Mouse (Mus musculus): ENCODE measurements around the gene Serpinh1.

The Serpinh1 gene

DNA sequence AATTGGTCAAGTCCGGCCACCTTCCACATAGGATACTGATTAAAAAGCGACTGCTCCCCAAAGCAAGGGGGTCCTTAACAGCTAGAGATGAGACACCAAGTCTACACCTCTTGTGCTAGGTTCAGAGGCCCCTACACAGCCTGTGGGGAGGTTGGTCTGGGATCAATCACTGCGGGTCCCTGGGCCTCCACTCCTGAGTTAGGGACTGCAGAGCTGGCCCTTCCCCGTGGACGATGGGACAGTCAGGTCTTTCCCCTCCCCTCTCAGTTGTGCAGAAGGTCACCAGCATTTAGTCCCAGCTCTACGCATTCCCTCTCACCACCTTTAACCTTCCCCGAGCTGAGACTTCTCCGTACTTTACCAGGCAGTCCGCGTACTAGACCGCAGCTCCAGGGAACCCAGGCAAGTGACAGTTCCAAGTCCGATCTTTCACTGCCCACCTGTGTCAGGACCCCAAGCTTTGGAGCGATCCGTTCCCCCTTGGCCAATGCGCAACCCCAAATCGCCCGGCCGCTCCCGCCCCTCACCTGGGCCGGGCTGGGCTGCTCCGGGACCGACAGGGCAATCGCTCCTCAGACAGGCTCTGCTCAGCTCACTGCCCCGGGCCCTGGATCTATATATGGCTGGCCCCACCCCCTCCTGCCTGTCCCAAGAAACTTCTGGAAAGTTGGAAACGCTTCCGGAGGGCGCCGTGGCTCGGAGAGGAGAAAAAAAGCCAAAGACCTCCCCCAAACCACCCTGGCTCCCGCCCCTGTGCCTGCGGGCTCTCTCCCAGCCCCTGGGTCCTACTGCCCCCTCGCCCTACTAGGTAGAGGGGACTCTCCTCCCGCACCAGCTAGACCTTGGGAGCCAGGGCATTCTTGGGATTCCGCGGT is at the start of gene Serpinh1:
TSS of gene Serpinh1 (minus strand) at position 714 of the 875 bp plus-strand sequence.
- WGBS, result 38% methylated on average over 35 of the region's 35 CpGs

DNA sequence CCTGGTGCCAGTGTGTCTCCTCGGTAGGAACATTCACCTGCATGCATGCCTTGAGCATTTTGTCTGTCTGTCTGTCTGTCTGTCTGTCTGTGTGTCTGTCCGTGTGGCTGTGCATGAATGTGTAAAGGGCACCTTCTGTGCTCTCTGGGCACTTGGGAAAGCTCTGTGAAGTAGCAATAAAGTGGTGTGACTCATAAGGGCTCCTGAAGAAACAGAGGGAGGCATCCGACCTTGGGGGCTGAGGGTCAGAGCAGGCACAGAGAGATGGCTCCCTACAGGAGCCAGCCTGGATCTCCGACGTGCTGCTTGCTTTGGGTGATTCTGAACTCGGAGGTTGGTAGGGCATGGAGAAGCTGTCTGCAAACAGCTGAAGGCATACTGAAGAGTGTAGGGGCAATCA is 49.4 kb upstream of the Serpinh1 start:
- 89% methylated on average over 6 of the region's 6 CpGs for WGBS

DNA sequence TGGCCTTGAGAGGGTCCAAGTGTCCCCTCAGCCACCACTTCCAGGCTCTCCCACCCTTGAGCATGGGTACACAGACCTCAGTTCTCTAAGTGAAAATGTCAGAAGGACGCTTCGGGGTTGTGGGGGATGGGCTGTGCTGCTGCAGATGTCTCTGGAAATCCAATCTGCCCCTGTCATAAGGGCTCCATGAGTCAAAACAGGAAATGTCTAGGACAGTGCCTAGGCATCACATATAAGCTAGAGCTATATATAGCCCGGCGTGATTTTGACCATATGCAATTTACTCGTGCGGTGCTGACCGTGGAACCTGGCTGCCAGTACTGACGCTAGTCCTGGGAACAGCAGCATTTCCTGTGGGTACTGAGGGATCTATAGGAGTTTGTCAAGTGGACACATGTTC is 48.3 kb upstream of the Serpinh1 start:
- 73% methylated on average over 8 of the region's 8 CpGs for WGBS

DNA sequence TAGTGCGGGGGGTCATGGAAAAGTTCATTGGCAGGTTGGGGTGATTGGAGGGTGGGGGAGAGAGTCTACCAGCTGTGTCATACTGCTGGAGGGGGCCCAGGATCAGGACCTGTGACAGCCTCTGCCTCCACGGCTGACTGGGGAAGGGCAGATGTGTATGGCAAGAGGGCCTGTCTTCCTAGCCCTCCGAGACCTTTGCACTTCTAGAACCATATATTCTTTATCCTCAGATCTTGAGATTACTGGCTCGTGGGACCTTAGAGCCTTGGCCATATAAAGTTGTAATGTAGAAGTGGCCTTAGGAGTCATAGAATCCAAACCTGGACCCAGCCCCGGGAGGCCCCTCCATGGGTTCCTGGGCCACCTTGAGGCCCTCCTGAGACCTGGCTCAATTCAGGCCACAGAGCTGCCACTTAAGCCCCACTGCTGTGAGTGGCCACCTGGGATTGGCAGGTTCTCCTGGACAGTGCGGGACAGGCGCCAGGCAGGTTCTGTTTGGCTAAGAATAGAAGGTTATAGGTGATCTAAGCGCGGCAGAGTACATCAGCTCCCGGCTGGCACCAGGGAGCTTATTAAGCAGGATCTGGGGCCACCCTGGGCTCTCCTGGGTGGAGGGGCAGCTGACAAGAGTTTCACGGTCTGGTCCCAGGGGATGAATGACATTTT is 44.1 kb upstream of the Serpinh1 start:
- WGBS, result 91% methylated on average over 11 of the region's 11 CpGs

DNA sequence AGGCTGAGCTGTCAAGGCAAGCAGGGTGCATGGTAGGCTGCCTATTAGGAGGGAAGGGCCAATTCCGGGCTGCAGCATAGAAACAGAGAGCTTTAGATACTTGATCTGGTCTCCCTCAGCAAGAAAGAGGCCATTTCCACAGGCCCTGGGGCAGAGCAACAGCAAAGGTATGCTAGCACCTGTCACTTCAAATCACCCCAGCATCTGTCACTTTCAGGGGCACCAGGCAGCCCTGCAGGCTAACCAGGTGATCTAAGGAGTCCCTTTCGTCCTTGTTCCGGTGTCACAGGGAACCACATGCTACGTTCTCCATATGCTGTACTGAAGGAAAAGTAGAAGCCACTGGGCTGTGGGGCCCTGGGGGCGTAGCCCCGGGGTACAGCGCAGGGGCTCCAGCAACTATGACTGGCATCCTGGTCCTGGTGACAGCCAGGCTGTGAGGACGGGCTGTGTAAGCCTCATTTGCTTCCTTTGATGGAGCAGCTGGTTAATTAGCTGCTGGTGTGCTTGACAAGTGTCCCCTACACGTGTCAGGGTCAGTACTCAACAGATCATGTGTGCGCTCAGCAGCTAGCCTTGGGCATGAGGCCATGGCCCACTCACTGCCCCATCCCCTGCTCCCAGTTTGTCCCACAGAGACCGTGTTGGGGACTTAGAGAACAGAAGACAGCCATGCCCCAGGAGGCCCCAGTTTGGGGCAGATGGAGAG is 43.0 kb upstream of the Serpinh1 start:
- WGBS, result 83% methylated on average over 11 of the region's 11 CpGs

DNA sequence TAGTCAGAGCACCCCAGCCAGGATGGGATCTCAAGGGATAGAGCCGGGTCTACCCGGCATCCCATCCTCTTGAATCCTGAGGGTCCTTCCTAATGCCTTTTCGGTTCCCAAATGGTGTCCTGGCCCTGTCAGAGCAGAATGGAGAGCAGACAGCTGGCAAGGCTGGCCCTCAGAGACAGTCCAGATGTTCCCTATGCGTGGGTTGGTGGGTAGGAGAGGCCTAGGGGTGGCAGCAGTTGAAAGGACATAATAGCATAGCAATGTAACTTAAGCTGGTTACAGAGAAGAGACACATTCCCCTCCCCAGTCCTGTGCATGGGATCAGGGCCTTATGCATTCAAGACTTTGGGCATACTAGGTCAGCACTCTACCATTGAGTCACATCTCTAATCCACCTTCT is 42.3 kb upstream of the Serpinh1 start:
- WGBS, result 78% methylated on average over 4 of the region's 4 CpGs

DNA sequence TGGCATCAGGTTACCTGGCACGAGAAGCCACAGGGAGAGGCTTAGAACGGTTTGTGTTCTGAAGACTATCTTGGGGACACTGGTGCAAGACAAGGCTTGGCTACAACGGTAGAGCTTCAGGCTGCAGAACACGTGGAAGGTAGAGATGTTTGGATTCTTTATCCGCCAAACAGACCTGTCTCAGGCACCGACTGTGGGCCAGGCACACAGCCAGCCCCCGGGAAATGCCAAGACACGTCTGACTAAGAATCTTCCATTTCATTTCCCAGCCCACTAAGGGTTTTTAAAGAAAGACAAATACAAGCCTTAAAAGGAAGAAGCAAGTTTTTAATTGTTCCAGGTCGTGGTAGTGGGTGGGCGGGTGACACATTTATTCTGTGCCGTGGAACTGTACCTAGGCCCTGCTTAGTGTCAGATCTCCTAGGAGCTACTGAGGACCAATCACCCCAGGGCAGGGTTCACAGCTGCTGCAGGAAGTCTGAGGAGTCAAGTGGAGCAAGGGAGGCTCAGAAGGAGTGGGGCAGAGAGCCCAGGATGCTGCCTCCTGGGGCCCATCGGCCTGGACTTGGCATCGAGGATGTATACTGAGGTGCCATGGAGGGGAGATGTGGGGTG is 40.8 kb upstream of the Serpinh1 start:
- WGBS, result 39% methylated on average over 13 of the region's 13 CpGs

DNA sequence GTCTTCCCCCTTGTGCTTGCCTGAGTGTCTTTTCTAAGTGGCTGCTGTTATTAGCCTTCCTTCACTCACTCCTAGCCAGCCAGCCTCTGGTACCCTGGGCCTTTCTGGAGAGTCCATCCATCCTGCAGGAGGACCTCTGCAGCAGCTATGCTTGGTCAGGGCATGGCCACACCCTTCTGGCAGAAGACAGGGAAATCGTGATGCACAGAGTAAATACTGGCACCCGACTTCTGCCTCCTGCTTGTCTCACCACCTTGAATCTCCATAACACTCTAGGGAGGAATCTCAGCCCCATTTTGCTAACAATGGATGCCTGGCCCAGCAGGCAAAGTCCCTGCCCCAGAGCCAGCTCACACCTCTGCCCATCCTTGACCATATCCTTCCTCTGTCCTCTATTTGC is 39.7 kb upstream of the Serpinh1 start:
- WGBS, result 60% methylated on average over 2 of the region's 2 CpGs

DNA sequence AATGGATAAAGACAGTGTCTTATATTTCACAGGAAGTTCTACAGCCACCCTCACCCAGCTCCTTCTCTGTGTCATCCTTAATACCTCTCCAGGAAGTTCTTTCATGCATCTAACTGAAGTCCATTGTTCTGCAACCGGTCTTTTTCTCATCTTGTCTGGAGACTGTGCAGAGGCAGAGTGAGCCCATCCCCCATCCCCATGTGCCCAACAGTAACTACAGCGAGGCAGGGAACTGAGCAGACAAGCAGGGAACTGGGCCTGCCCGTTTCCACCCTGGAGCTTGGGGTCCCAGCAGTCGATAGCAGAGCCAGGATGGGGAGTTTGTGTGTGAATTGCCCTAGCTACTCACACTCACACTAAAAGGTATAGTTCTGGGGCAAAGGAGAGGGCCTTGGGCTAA is 37.5 kb upstream of the Serpinh1 start:
- WGBS, result 53% methylated on average over 4 of the region's 4 CpGs

DNA sequence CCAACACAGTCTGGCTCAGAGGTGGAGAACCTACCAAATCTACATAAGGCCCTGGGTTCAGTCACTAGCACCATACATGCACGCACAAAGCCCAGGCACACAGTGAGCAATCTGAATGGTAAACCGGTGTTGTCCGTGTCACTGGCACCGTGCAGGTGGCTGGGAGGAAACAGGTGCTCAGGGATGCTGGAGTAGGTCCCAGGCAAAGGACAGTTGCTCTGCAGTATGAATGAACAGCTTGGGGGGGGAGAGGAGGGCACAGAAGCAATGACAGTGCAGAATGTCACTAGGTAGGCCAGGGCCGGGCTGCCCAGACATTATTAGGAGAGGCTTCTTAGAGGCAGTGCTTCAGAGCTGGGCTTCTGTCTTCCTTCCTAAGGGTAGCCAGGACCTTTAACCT is 34.3 kb upstream of the Serpinh1 start:
- WGBS, result 87% methylated on average over 5 of the region's 5 CpGs

DNA sequence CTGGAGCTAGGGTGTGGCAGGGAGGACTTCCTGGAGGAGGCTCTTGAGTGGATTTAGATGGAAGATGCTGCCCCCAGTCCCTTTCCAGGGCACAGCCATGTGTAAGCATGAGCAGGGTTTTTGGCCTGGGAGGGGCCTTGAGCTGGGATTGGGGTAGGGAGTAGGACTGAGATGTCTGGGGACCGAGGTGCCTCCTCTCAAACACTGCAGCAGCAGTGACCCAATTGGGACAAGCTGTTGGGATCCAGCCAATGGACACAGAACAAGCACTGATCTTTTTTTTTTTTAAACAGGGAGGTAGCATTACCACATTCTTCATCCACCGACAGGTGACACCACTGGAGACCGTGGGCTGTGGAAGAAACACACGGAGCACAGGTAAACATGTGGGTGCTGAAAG is 33.8 kb upstream of the Serpinh1 start:
- WGBS, result 82% methylated on average over 4 of the region's 4 CpGs

DNA sequence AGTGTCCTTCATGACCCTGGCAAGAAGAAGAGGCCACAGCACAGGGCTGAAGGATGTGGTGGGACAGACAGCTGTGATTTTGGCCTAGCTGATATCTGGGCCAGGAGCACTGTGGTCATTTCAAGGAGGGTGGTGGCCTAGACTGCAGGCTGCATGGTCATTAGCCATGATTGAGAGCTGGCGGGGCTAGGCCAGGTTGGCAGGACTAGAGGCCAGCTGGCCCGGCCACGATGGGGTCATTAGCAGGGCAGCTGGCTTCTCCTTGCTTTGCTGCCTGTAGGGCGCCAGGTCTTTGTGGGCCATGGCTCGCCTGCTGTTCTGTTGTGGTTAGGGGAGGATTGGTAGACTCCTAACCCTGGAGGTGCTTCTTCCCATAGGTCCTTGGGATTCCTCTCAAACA is 33.0 kb upstream of the Serpinh1 start:
- WGBS, result 68% methylated on average over 5 of the region's 5 CpGs

DNA sequence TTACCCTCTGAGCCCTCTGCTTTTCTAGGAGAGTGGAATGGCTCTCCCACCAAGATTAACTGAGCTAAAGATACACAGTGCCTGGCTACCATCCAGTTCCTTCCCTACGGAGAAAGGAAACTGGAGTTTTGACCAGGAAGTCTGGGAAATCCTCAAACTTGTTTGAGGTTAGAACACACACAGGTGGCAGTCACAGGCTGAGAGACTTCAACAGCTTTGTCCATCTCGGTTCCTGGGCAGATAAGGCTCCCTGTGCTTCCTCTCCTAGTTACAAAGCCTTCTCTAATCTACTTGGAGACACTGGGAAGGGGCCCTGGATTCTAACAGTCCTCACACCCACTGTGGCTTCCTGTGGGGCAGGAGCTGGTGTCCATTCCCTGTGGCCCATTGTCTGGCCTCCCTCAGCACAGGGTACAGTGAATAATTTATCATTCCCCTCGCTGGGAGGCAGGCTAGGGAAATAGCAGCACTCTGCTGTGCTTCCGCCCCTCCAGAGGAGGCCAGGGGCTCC is 31.1 kb upstream of the Serpinh1 start:
- 27% methylated on average over 4 of the region's 4 CpGs for WGBS

DNA sequence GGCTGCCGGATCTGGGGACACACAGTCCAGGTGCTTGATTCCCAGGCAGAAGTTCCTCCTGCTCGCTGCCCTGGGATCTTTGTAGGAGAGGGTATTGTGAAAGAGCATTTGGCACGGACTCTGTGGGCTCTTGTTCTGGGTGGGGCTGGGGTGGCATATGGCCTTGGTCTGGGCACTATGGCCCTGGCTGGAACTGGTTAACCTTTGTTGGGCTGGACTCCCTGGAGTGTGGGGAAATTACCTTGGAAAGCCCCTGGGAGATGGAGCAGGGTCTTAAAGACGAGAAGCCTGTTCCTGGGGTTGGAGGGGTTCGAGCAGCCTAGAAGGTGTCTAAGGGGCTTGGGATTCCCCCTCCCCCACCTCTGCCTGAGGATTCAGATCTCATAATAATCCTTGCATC is 30.2 kb upstream of the Serpinh1 start:
- whole genome bisulfite sequencing, result 50% methylated on average over 5 of the region's 5 CpGs

DNA sequence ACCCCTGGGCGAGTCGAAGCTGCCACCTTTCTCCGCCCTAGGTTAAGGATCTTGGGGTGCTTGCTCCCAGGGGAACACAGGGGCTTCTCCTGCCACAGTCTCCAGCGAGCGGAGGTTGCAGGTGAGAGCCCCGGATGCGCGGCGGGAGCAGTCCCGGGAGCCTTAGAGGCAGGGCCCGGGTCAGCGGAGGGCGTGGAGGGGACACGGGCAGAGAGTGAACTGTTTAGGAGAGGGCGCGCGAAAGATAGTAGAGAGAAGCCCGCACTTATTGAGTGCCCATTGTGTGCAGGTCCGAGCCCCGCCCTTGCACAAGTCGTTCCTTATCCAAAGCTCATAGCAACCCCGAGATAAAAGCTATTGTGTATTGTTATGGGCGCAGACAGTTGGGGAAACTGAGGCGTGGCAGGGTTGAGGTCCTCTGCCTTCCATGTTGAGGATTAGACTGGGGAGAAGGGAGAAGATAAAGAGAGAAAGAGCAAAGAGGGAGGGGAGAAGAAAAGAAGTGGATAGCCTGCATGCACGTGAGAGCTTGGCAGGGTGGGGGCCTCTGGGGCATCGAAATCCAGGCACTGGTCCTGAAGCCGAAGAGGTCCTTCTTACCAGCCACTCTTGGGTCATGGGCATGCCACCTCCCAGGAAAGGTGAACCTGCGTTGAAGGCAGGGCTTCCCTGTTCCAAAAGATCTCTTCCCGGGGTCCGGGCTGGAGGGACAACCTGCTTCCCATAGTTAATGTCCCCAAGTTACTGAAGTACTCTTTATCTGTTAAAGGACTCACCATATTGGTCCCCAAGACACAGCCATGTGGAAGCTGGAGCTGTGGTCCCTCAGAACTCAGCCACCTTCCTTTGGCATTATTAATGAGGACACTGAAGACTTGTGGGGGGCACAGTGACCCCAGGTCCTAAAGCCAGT is 29.3 kb upstream of the Serpinh1 start:
- WGBS, result 7% methylated on average over 30 of the region's 30 CpGs

DNA sequence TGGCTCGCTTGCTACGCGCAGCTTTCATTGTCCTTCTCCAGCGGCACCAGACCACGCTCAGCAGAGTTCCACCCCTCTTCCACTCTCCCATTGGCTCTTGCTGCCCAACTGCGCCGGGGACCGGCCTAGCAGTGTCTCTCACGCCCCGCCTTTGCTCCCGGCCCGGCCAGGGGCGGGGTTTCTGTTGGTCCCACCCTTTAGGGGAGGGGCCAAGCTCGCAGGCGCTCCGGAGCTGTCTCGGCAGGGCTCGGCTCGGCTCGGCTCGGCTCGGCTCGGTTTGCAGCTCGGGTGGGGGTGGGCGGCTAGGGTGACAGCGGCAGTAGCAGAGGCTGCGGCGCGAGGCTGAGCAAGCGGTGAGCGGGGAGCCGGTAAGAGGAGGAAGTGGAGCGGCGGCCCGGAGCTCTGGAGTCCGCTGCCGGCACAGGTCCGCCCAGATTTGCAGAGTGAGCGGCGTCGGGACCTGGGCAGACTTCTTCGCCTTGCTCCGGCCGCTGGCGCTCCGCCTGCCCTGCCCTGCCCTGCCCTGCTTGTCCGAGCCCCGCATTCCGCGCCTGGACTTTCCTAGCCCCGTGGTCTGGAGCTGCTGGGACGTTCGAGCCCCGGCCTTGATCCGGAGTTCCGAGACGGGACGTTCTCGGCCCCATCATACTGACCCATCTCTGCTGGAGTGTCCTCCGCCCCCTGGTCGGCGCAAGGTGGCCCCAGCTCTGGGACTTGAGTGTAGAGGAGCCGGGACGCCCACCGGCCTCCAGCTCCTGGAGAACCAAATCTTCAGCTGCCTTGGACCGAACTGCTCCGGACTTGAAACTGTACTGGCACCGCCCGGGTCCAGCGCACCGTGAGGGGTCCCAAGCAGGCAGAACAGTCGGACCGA is 28.4 kb upstream of the Serpinh1 start, which contains the start of gene Gdpd5:
TSS of gene Gdpd5 (plus strand) at position 201 of the 874 bp plus-strand sequence.
- WGBS, result under 1% methylated on average over 73 of the region's 73 CpGs

DNA sequence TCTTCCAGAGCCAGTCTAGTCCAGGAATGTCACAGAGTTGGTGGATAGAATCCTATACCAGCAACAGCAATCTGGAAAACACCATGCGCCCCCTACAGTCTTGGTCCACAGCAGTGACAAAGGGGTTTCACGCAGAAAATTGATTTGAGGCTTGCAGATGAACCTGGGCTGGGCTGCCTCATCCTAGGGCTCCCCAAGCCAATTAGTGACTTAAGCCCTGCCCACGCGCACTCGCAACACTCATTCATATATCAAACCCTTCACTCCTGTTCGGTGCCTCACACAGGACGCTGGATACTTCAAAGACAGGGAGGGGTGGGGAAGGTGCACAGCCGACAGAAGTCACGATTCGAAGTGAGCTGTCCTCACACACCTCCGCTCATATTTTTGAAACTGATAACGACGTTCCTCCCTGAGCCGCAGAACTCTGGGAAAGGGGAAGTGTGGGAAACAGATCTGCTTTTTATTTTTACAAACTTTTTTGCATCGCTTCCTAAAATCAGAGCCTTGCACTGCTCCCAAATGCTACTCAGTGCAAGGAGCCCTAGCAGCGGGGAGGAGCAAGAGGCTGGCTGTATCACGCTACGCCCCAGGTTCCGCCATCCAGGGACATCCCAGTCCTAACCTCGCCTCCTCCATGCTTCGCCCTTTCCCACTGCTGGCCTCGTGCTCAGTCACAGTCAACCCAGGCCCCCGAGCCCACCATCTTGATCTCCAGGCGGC is 27.6 kb upstream of the Serpinh1 start:
- under 1% methylated on average over 24 of the region's 24 CpGs for WGBS

DNA sequence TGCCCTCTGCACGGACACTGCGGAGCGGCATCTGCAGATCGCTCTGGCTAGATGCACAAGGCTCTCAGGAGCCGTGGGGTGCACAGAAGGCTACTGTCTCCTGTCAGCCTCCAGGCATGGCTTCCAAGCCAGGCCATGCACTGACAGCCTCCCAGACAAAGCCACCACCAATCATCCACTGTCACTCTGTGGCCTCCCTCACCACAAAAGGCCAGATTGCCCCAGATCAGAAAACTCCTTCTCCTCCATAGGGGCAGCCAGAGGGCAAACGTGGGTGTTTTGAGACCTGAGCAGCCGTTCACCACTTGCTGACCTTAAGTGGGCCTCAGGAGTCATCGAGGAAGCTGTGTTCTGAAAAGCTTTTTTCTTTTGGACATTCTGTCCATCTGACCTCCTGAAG is 25.8 kb upstream of the Serpinh1 start:
- 87% methylated on average over 8 of the region's 8 CpGs for WGBS

DNA sequence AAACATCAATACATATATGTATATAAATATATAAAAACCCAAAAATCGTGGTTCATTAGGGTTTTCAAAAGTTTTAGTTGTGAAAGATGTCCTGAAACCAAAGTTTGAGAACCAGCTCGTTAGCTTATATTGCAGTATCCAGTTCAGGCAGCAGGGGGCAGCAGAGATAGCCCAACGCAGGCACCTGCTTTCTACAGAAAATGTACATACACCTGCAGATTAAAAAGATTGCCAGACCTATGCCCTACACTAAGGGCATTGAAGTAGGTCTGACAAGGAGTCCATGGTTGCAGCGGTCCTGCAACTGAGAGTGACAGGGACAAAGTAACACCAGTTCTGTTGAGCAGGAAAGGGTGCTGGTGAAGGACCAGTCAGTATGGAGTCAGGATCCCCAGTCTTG is 22.4 kb upstream of the Serpinh1 start:
- WGBS, result 7% methylated on average over 4 of the region's 4 CpGs

Data from cerebral cortex, adult 2 months (tissue).